Mouse (Mus musculus): ENCODE measurements around the gene Bend5.

Bend5 gene

GRCm38 (mm10) chr4:111414818-111415488, at the start of gene Bend5:
Gene Bend5, plus strand, starts transcription at chr4:111415006.
- peak; percentile 90 for DNase-seq (ENCODE audit: low spot score)

- no peak for DNase-seq (ENCODE audit: low spot score)
Measured at GRCm38 (mm10) chr4:111367771-111368170, 47.0 kb upstream of the Bend5 start.

- no peak for DNase-seq (ENCODE audit: low spot score)
Measured at GRCm38 (mm10) chr4:111377159-111377558, 37.6 kb upstream of the Bend5 start.

GRCm38 (mm10) chr4:111378071-111378470, 36.7 kb upstream of the Bend5 start:
- DNase-seq (ENCODE audit: low spot score), result no peak

GRCm38 (mm10) chr4:111383101-111383500, 31.7 kb upstream of the Bend5 start:
- no peak for DNase-seq (ENCODE audit: low spot score)

- no peak for DNase-seq (ENCODE audit: low spot score)
Measured at GRCm38 (mm10) chr4:111390736-111391135, 24.1 kb upstream of the Bend5 start.

GRCm38 (mm10) chr4:111399784-111400183, 15.0 kb upstream of the Bend5 start:
- no peak for DNase-seq (ENCODE audit: low spot score)

GRCm38 (mm10) chr4:111400676-111401075, 14.1 kb upstream of the Bend5 start:
- DNase-seq (ENCODE audit: low spot score), result no peak

GRCm38 (mm10) chr4:111403243-111403642, 11.6 kb upstream of the Bend5 start:
- DNase-seq (ENCODE audit: low spot score), result no peak

- DNase-seq (ENCODE audit: low spot score), result no peak
Measured at GRCm38 (mm10) chr4:111410731-111411130, 4.1 kb upstream of the Bend5 start.

GRCm38 (mm10) chr4:111414399-111414798, 407 bp upstream of the Bend5 start:
- DNase-seq (ENCODE audit: low spot score), result peak; percentile 29

GRCm38 (mm10) chr4:111416126-111416525, 1.3 kb downstream of the Bend5 start:
- DNase-seq (ENCODE audit: low spot score), result no peak

GRCm38 (mm10) chr4:111416551-111416950, 1.7 kb downstream of the Bend5 start:
- no peak for DNase-seq (ENCODE audit: low spot score)

- DNase-seq (ENCODE audit: low spot score), result no peak
Measured at GRCm38 (mm10) chr4:111417716-111418115, 2.9 kb downstream of the Bend5 start.

- no peak for DNase-seq (ENCODE audit: low spot score)
Measured at GRCm38 (mm10) chr4:111419476-111419875, 4.7 kb downstream of the Bend5 start.

GRCm38 (mm10) chr4:111420031-111420430, 5.2 kb downstream of the Bend5 start:
- no peak for DNase-seq (ENCODE audit: low spot score)

- no peak for DNase-seq (ENCODE audit: low spot score)
Measured at GRCm38 (mm10) chr4:111420955-111421354, 6.1 kb downstream of the Bend5 start.

GRCm38 (mm10) chr4:111421785-111422184, 7.0 kb downstream of the Bend5 start:
- no peak for DNase-seq (ENCODE audit: low spot score)

- DNase-seq (ENCODE audit: low spot score), result no peak
Measured at GRCm38 (mm10) chr4:111424371-111424950, 9.7 kb downstream of the Bend5 start.

- DNase-seq (ENCODE audit: low spot score), result no peak
Measured at GRCm38 (mm10) chr4:111425170-111425569, 10.4 kb downstream of the Bend5 start.

GRCm38 (mm10) chr4:111431186-111431585, 16.4 kb downstream of the Bend5 start:
- no peak for DNase-seq (ENCODE audit: low spot score)

GRCm38 (mm10) chr4:111432013-111432412, 17.2 kb downstream of the Bend5 start:
- DNase-seq (ENCODE audit: low spot score), result no peak

GRCm38 (mm10) chr4:111432417-111432816, 17.6 kb downstream of the Bend5 start:
- DNase-seq (ENCODE audit: low spot score), result no peak

- no peak for DNase-seq (ENCODE audit: low spot score)
Measured at GRCm38 (mm10) chr4:111441709-111442108, 26.9 kb downstream of the Bend5 start.

Measured in embryo, embryonic 10 days (tissue).